Mouse (Mus musculus) neural tube, embryonic 10.5 days (tissue): ENCODE measurements at regions not wholly inside any gene's neighbourhood (a gene's known extent, or its start where the extent isn't known, plus 50 kb on each side); places are given as distances from the start of the nearest gene placed in this dataset.
"Not testable (repeated sequence)": the region's sequence is repeated elsewhere in the genome, so short reads cannot be mapped to it uniquely, and the experiment has no call there.

Experiments
- DNase-seq: peaks from one replicate; pipeline ENCODE4 v3.0.0-alpha.2; 2017; ENCODE audit warnings: low spot score; ENCODE audit errors: extremely low spot score

DNA sequence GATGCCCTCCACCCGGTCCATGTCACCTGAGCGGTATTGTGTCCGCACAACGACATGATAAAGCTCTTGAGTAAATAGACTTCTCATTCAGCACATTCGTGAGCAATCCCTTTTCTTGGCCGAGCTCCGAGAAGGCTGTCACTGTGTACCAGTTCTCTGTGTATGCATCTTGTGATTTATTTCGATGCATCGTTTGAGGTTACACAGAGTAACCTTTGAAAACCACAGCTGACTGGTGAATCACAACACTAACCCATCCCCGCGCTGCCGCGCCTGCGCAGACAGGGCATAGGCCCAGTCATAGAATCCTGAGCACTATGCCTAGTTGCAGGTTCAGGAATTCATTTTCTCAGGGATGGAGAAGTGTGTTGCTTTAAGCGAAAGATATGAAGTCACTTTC, 201.4 kb downstream of the Med10 start:
- DNase-seq: no peak

DNA sequence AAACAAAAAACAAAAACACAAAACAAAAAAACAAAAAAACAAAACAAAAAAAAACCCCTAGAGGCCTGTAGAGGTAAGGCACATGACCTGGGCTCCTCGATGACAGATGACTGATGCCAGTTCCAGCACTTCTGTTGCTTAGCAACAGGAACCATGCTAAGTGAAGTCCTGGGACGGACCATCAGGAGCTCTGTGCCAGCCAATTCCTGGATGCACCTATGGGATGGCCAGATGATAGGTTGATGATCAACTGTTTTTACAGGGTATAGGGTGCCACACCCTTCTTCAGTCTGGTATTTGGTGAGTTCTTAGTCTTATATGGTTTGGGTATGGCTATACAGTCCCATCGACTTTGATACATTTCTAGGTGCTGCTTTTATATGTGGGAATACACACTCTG, 209.9 kb downstream of the Med10 start:
- no peak for DNase-seq

DNA sequence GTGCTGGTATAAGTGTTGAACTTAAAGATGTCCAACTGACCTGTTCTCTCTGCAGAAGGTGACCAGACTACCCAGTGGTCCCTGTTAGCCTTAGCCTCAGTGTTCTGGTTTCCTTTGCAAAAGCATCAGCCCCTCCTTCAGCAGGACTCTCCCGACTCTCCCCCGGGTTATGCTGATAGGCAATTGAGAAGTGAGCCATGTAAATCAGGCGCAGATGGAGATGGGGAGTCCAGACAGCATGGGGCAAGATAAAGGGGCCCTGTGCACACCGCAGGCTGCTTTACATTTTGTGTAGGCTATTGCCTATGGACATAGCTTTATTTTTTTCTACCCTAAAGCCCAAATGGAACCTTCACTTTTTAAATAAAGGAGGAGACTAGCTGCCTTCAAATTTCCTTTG, 213.0 kb downstream of the Med10 start:
- DNase-seq: no peak

DNA sequence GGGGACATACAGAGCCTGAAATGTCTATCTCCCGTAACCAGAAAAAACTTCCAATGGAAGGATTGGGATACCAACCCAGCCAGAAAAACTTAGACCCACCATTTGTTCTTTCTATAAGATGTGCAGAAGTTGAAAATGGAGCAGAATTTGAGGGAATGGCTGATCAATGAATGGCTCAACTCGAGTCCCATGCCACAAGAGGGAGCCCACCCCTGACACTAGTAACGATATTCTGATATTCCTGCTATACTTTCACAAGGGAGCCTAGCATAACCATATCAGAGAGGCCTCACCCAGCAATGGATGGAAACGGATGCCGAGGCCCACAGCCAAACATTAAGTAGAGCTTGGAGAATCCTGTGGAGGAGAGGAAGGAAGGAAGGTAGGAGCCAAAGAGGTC, 215.3 kb downstream of the Med10 start:
- no peak for DNase-seq

DNA sequence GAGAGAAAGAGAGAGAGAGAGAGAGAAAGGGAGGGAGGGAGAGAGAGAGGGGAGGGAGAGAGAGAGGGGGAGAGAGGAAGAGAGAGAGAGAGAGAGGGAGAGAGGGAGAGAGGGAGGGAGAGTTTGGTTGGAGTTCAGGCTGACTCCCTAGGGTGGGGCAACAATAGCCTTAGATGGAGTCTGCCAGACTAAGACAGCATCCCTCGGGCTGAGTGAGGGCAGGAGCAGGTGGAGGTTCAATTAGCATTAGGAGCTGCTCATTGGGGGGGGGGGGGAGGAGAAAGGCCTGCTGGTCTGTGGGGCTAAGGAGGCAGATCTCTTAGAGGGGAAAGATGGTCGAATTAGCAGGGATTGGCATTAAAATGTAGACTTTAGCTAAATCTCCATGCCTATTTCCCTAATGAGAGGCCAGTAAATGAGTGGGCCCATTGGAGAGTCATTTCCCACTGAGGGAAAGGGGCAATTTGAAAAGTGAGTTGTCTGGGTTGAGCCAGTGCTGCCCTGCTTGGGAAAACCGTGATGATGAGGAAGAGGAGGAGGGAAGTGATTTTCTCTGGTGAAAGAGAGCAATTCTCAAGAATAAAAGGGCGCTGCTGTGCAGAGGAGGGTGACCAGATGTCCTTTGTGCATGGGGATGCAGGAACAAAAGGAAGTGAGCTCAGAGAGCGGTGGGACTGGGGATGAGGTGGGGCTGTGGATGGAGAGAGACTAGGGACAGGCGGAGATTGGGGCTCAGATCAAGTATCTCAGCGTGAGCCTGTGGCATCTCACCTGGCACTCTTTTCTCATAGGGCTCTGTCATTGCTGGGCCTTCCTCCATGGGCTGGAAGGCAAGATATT, 218.0 kb downstream of the Med10 start:
- no peak for DNase-seq

DNA sequence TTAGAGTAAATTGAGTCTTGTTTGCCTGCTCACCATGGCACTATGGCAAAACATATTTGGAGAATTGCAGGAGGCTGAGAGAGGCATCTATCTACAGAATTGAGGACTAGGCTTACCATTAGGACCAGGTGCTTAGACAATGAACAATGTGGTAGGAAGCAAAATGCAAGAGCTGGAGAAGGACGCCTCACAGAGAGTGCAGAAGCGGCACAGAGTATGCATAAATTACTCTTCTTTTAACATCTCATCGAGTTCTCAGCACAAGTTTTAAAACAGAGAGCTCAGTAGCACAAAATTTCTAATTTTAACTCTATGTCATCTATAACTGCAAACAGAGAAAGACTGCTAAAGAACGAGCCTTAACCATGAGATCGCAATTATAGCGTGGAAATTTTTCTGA, 231.1 kb downstream of the Med10 start:
- DNase-seq: no peak

DNA sequence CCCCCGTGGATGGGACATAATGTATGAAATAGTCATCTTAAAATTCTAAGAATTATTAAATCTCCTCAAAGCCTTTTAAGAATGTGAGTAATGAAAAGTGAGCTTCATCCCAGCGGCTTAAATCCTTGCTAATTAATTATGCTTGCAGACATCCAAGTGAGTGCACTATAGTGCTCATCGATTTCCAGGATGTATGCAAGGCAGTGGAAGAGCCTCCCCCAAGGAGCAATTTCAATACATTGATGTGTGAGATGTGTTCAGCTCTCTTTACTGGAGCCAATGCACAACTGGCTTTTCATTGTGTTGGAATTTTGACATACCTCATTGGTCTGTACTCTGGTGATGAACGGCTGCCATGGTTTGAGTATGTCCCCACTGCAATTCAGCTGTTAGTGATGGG, 231.6 kb downstream of the Med10 start:
- no peak for DNase-seq

DNA sequence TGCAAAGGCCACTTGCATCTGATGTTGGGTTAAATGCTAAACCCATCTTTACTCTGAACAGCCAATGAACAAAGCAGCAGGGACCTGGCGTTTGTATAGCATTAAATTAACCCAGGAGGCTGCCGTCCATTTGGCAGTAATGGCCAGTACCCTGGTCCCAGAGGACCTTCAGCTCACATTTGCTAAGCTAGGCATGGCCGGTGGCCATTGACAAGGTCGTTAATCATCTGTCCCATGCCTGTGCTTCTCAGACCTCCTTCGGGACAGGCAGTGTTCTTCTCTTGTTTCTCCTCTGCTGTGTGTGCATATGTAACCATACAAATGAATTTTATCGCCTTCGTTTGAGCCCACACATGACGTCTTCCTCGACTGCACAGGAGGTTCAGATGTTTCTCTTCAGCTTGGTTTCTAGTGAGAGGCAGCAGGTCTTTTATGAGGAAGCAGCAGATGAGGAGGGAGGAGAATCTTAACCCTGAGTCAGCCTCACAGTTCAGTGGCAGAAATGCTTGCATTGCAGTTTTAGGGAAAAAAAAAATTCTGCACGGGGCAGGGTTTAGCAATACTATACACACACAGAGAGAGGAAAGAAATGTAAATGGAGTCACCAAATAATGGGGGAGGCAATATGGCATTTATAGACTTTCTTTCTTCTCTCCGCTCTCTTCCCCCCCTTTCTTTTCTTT, 235.9 kb downstream of the Med10 start:
- peak; percentile 48 for DNase-seq

DNA sequence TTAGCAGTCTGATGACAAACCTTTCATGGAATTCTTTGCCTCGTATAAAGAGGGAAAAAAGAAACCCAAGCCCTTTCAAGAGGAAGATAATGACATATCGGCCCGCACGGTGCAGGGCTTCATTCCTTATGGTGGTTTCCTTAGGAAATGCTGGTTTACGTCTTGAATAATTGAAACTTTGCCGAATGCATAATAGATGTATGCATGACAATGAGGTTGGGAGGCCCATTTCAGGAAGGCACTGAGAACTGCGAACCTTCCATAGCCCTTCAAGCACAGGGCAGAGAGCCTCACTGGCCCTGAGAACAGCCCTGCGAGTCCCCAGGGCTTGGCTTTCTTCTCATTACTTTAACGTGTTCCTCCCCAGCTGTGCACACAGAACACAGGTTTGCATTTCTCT, 255.7 kb downstream of the Med10 start:
- DNase-seq: no peak

DNA sequence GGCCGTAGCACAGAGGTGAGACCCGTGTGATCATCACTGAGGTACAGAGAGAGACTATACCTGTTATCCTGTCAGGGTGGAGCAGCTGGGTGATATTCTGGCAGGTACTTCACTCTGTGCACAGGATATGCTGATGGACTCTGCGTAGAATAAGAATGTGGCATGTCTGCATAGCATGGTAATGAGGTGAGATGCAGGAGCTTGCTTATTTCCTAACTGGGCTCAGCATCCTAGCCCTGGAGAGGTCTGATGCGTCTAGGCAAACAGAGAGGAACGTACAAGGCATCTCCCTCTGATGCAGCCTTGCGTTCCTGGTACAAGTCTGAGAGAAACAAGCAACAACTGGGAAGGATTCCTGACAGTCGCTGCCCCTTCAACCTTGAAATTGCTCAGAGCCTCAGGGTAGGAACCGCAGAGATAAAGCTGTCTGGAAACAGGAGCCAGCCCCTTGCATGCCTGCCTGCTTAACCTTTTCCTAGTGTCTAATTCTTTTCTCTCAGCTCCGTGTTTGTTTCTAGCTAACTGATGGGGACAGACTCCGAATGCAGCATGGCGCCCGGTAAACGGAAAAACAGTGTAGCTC, 259.3 kb downstream of the Med10 start:
- DNase-seq: no peak

DNA sequence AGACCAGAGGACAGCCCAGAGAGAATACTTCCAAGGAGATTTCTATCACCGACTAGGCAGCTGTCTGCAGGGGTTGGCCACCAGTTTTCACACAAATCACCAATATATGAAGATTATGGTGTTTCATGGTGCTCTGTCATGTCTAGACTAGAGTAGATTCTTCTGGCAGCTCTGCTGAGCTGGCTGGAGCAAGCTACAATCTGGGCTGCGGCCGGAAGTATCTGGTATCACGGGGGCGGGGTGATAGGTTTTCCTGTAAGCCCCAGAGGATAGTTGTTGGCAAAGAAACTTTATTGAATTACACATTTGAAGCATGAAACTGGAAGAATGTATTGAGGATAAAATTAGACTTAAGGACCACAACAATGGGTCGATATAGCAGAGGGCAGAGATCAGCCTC, 271.5 kb downstream of the Med10 start:
- no peak for DNase-seq

DNA sequence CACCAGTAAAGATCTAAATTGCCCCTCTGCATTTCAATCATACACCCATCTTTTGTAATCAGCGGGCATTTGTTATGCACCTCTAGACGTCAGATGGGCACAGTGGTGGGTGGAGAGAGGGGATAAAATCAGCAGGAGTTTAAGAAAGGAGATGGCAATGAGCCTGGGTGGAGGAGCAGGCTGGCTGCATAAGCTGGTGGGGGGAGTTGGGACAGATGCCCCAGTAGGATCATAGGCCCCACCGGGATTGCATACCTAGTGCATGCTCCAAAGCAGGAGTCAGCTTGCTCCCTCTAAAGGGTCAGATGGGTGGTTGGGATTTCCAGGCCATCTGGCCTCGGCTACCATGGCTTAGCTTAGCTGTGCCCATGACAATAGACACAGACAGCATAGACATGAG, 273.2 kb downstream of the Med10 start:
- no peak for DNase-seq

DNA sequence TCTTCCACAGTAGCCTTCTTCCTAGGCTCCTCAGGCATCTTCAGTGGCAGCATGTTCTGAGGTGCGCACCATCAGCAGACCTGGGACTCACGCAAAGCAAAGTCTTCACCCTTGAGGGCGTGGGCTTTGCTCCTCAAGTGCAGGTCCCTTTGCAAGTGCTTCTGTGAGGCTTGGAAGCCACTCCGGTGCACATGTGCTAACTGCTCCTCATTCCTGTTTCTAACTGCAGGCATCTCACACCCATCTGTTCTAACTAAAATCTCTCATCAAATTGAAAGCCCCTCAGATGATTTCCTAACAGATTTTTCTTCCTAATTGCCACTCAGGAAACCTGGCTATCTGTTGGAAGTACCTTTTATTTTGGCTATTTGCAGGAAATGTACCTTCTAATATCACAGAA, 278.9 kb downstream of the Med10 start:
- DNase-seq: no peak

DNA sequence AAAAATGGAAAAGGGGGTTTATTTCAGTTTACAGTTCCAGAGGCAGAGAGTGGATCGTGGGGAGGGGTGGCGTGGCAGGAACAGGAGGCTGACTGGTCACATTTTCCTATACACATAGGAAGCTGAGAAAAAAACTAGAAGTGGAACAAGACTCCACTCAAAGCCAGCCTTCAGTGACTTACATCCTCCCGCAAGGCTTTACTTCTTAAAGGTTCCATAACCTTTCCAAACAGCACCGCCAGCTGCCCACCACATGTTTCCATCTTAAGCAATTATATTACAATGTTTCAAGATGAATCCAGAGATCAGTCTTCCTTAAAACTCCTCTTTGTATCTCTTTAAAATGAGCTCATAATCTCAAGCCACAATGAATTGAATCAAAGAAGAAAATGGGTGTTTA, 290.7 kb downstream of the Med10 start:
- DNase-seq: no peak

DNA sequence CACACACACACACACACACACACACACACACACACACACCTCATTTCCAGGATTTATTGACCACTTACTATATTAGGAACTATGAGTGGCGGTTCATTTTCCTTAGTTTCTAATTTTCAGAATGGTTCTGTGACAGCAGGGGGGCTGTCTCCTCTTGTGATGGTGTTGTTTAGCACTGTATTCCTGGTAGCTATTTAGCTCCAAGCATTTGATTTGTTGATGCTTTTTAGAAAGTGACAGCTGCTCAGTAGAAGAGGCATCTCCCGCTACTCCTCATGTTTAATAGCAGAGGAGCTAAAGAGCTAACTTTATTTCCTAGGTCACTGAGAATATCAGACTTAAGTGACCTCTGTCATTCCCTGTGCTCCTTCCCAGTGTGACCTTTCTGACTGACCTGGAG, 291.8 kb downstream of the Med10 start:
- DNase-seq: no peak

DNA sequence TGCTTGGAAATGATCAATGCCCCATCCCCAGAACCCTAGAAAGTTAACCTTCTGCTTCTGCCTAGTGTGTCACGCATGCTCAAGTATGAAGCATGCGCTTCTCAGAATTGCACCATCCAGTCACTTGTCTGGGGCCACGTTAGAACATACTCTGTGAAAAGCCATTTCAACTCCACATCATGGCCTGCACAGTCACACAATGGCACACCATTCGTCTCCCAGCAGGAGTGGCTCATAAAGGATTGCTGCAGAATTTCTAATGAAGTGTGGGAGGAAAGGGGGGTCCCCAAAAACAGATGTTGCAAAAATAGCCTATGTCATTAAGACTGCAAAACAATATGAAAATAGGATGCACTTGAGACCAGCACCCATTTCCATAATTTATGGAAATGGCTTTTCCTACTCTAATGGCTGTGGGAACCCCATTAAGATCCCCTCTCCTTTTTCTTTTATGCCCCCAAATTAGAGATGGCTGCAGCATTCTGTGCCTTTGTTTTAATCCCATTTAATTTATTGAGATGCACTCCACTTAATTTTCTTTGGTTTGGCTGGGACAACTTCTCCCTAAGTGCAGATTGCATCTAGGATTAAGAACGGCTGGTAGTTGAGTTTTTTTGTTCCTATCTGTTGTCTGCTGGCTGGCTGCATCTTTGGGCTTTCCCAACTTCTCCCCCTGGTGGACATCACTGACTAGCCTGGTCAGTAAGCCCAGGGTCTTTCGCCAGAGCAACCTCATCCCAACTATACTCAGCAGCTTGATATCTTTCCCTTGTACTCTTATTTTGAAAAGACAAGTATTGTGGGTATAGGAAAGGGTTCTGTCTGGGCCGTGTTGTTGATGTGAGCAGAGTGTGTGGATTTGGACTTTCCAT, 294.5 kb downstream of the Med10 start:
- DNase-seq: peak; percentile 23

DNA sequence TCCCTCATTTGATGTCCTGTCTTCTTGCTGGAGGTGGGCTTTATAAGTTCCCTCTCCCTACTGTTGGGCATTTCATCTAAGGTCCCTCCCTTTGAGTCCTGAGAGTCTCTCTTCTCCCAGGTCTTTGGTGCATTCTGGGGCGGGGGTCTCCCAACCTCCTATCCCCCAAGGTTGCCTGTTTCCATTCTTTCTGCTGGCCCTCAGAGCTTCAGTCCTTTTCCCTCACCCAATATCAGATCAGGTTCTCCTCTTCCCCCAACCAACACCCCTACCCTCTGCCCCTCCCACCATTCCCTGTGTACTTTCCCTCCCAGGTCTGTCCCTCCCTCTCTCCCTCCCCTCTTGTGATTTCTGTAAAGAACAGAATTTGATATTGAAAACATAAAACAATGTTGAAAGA, 297.9 kb downstream of the Med10 start:
- not testable (repeated sequence) for DNase-seq

DNA sequence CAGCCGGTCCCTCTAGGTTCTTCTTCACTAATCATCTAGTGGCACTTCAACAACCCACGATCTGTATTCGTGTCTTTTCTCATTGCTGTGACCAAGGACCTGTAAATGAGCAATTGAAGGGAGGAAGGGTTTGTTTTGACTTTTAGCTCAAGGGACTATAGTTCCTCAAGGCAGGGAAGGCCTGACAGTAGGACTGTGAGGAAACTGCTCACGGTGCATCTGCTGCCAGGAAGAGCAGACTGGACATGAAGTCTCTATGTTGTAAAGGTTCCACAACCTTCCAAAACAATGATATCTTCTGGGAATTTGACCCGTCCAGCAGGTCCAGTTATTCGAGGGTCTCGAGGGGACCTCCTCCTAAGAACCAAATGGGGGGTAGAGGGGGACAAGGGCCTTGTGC, 300.8 kb downstream of the Med10 start:
- DNase-seq: no peak

DNA sequence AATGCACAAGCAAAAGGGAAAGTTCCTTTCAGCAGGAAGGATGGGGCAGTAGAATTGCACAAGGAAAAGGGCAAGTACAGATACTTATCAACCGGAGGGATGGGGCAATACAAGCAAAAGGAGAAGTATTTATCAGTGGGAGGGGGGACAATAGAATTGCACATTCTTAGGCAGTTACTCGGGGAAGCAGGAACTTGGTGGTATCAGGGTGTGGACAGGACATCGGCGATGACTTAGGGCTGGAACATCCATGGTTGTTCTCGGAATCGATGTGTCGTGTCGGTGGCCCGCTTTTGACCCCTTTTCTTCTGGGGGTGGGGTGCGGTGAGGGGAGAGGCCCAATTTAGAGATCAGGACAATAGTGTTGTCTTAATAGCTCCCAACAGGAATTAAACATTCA, 301.3 kb downstream of the Med10 start:
- not testable (repeated sequence) for DNase-seq

DNA sequence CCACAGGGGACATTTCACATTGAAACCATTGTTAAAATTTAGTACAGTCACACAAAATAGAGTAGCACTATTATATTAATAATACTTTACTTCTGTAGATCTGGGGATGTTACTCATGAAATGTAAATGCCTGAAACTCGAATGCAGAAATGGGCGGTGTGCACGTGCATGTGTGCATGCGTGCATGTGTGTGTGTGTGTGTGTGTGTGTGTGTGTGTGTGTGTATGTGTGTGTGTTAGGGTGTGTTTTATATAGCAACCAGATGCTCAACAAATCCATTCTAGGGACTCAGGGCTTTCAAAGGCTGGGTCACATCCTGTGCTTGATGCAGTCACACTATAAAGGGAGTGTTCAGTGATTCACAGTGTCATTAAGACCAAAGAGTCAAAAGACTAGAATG, 301.7 kb downstream of the Med10 start:
- no peak for DNase-seq

DNA sequence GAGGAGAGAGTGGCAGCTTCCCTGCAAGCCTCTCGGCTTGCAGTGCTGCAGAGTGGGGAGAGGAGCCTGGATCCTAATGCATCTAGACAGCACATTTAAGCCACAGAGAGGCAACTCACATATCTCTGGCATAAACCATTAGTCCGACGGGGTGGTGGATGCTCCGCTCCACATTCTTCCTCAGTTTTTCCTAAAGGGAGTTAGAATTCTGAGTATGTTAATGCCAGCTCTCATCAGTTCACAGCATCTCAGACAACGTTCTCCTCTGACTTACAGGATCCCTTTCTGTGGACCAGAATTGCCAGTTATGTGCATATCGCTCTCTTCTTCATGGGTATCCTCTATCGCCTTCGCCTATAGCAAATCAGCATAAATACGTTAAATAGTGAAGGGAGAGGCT, 313.4 kb downstream of the Med10 start:
- no peak for DNase-seq
